8 mouse cellular contexts compared by ENCODE assay signal in genomic region chr9:66305121-66306112, GRCm38 (mm10). TPM values are rescaled to one million over a fixed set of nuclear protein-coding genes. Genes with fewer than 3 reads are reported as not detected.
DNase-seq lines count a peak whose midpoint lies in the region; ATAC-seq and TF ChIP-seq lines count a peak whose summit lies in the region.

No protein-coding gene starts in this region.

- 63% methylated on average over 25 of the region's 25 CpGs for WGBS in forebrain, embryonic 12.5 days
- WGBS in lung, adult 2 months = 28% methylated on average over 25 of the region's 25 CpGs

- H3K27ac ChIP-seq in CH12.LX (ENCODE audit: insufficient read depth, low read depth) = peak overlapping the region; percentile 95
- no peak overlapping the region for H3K27ac ChIP-seq in bone marrow macrophage, adult 2 months (ENCODE audit: insufficient read depth, low read depth, low read length)
- H3K27ac ChIP-seq in forebrain, embryonic 12.5 days = peak overlapping the region; percentile 42; the same call in 1 of the 2 replicates
- peak overlapping the region; percentile 94 for H3K27ac ChIP-seq in layer of hippocampus, adult 2 months

- no peak for TF ChIP-seq CTCF in CH12.LX (conservative IDR thresholded peaks at IDR 0.05 in 1 of 2, IDR thresholded peaks at IDR 0.05 in 1 of 2; ENCODE audit: low read depth in 2 of 2, low read length in 2 of 2)
- no peak for TF ChIP-seq CTCF in bone marrow macrophage, adult 2 months (IDR thresholded peaks at IDR 0.05; ENCODE audit: low read depth, low read length)
- no peak for TF ChIP-seq CTCF in layer of hippocampus, adult 2 months (conservative IDR thresholded peaks at IDR 0.05)
- TF ChIP-seq CTCF in lung, adult 2 months (IDR thresholded peaks at IDR 0.05; ENCODE audit: insufficient read depth, low read length) = no peak

- TF ChIP-seq POLR2A in CH12.LX (IDR thresholded peaks at IDR 0.05; ENCODE audit: low read depth, low read length) = peak; percentile 62
- TF ChIP-seq POLR2A in bone marrow macrophage, adult 2 months (IDR thresholded peaks at IDR 0.05; ENCODE audit: borderline replicate concordance, low read depth, low read length) = no peak
- TF ChIP-seq POLR2A in lung, adult 2 months (IDR thresholded peaks at IDR 0.05; ENCODE audit: borderline replicate concordance, extremely low read depth, low read depth, low read length) = no peak

- H3K9me3 ChIP-seq in CH12.LX (replicated peaks; ENCODE audit: low read length) = peaks cover 3% of the 10 kb centered on the region
- H3K9me3 ChIP-seq in forebrain, embryonic 12.5 days = no peaks in the 10 kb centered on the region

- in situ Hi-C loops in CH12.LX (cut with MboI; ENCODE audit: low pct_ligation_motif_present, low pct_unique_long_range_greater_than_20kb, low sequenced_read_pairs) = loop anchor here (5.0 kb wide), 1 partner anchor 37 kb away; no protein-coding TSS in a partner anchor

- DNase-seq in CH12.LX (ENCODE audit: extremely low read depth) = peak; percentile 88
- DNase-seq in heart, postnatal 14 days = peak; percentile 13 to 24
- peak; percentile 75 to 82 for DNase-seq in layer of hippocampus, adult 2 months (ENCODE audit: low spot score in 2 of 2)
- DNase-seq in lung, adult 2 months = peak; percentile 41
- DNase-seq in right cerebral cortex, adult 18-20 months = peak; percentile 92
- no peak for DNase-seq in urinary bladder, adult 2 months (ENCODE audit: low spot score)

- dilution Hi-C loops in CH12.LX (cut with MboI; ENCODE audit: extremely low pct_ligation_motif_present, extremely low pct_unique_long_range_greater_than_20kb, low sequenced_read_pairs) = no loop called here

- H3K4me1 ChIP-seq in CH12.LX (ENCODE audit: control insufficient read depth in 1 of 2, insufficient read depth in 2 of 2) = peaks cover 16 to 33% of the 10 kb centered on the region in 2 experiments
- peaks cover 3% of the 10 kb centered on the region for H3K4me1 ChIP-seq in bone marrow macrophage, adult 2 months (ENCODE audit: control insufficient read depth, insufficient read depth, low read length)
- peaks cover 9% of the 10 kb centered on the region for H3K4me1 ChIP-seq in forebrain, embryonic 12.5 days
- H3K4me1 ChIP-seq in lung, adult 2 months (ENCODE audit: control insufficient read depth, insufficient read depth, low read length) = no peaks in the 10 kb centered on the region; the same call in 1 of the 2 replicates

- no peaks in the 10 kb centered on the region for H3K79me2 ChIP-seq in CH12.LX (replicated peaks; ENCODE audit: control insufficient read depth, extremely low read depth, insufficient read depth, poor library complexity, severe bottlenecking)

- intact Hi-C loops in heart, postnatal 14 days (cut with DNase I) = no loop called here

- ATAC-seq in forebrain, embryonic 12.5 days (ENCODE audit: low FRiP score) = no peak

- peak overlapping the region; percentile 41 for H3K4me2 ChIP-seq in CH12.LX (ENCODE audit: insufficient read depth, low read depth, poor library complexity, severe bottlenecking)
- peak overlapping the region; percentile 35 for H3K4me2 ChIP-seq in forebrain, embryonic 12.5 days

- TF ChIP-seq EP300 in CH12.LX (IDR thresholded peaks at IDR 0.05; ENCODE audit: low read length) = peak; percentile 89

- TF ChIP-seq RAD21 in CH12.LX (IDR thresholded peaks at IDR 0.05; ENCODE audit: low read depth, low read length) = no peak; the same call in none of the 2 replicates

- peak overlapping the region; percentile 82 for H3K9ac ChIP-seq in CH12.LX (ENCODE audit: insufficient read depth, low read depth)
- no peak overlapping the region; the same call in 1 of the 2 replicates for H3K9ac ChIP-seq in forebrain, embryonic 12.5 days

- no peaks in the 10 kb centered on the region for H3K27me3 ChIP-seq in CH12.LX (replicated peaks)
- no peaks in the 10 kb centered on the region for H3K27me3 ChIP-seq in forebrain, embryonic 12.5 days

- H3K4me3 ChIP-seq in CH12.LX (replicated peaks in 1 of 3; ENCODE audit: low read depth in 2 of 3, low read length in 2 of 3, poor library complexity in 1 of 3) = peak overlapping the region; percentile 59 to 62 (median 62)
- peak overlapping the region; percentile 84 for H3K4me3 ChIP-seq in bone marrow macrophage, adult 2 months (ENCODE audit: insufficient read depth, low read length)
- no peak overlapping the region for H3K4me3 ChIP-seq in forebrain, embryonic 12.5 days (replicated peaks)
- peak overlapping the region; percentile 60 for H3K4me3 ChIP-seq in layer of hippocampus, adult 2 months
- peak overlapping the region; percentile 79 for H3K4me3 ChIP-seq in lung, adult 2 months (replicated peaks; ENCODE audit: extremely low read depth, low read depth, low read length)

- no peaks in the 10 kb centered on the region for H3K36me3 ChIP-seq in CH12.LX (replicated peaks in 1 of 2; ENCODE audit: control insufficient read depth in 1 of 2, insufficient read depth in 1 of 2, low read length in 1 of 2)
- H3K36me3 ChIP-seq in forebrain, embryonic 12.5 days (replicated peaks) = no peaks in the 10 kb centered on the region

TF ChIP-seq in CH12.LX, 34 proteins besides CTCF, POLR2A, EP300 and RAD21:
- TF ChIP-seq CHD1 (IDR thresholded peaks at IDR 0.05; ENCODE audit: low read depth, low read length) = peak; percentile 78
- no peak; the same call in 1 of the 2 replicates for TF ChIP-seq ELF1 (IDR thresholded peaks at IDR 0.05; ENCODE audit: low read depth, low read length)
- TF ChIP-seq TBP (conservative IDR thresholded peaks at IDR 0.05; ENCODE audit: low read depth, low read length) = peak; percentile 75
- 0 out of 2 replicates have a peak, but pooled peaks have one; percentile 41 for TF ChIP-seq MAFK (IDR thresholded peaks at IDR 0.05; ENCODE audit: insufficient replicate concordance, low read length)
- peak; percentile 71; the same call in 1 of the 2 replicates for TF ChIP-seq SIN3A (IDR thresholded peaks at IDR 0.05; ENCODE audit: low read length)
- no peak for TF ChIP-seq USF1 (IDR thresholded peaks at IDR 0.05; ENCODE audit: low read depth, low read length)
- no peak for TF ChIP-seq USF2 (conservative IDR thresholded peaks at IDR 0.05; ENCODE audit: low read depth, low read length)
- peak; percentile 45; the same call in 1 of the 2 replicates for TF ChIP-seq CHD2 (IDR thresholded peaks at IDR 0.05; ENCODE audit: low read length)
- 0 out of 2 replicates have a peak, but pooled peaks have one; percentile 7 for TF ChIP-seq KAT2A (IDR thresholded peaks at IDR 0.05; ENCODE audit: insufficient replicate concordance, low read length)
- TF ChIP-seq MYC (IDR thresholded peaks at IDR 0.05; ENCODE audit: low read depth, low read length) = peak; percentile 76; the same call in 1 of the 2 replicates
- no peak; the same call in 1 of the 2 replicates for TF ChIP-seq POLR2AphosphoS2 (IDR thresholded peaks at IDR 0.05; ENCODE audit: low read depth, low read length)
- no peak for TF ChIP-seq ZC3H11A (IDR thresholded peaks at IDR 0.05; ENCODE audit: low read depth, low read length)
- TF ChIP-seq JUND (conservative IDR thresholded peaks at IDR 0.05; ENCODE audit: low read depth, low read length) = no peak; the same call in 1 of the 2 replicates
- TF ChIP-seq MEF2A (IDR thresholded peaks at IDR 0.05; ENCODE audit: borderline replicate concordance, low read depth, low read length) = peak; percentile 73
- TF ChIP-seq NELFE (IDR thresholded peaks at IDR 0.05; ENCODE audit: low read depth, low read length) = peak; percentile 67
- TF ChIP-seq ETS1 (conservative IDR thresholded peaks at IDR 0.05; ENCODE audit: low read depth, low read length) = peak; percentile 92
- peak; percentile 94 for TF ChIP-seq IRF4 (IDR thresholded peaks at IDR 0.05; ENCODE audit: low read depth, low read length)
- peak; percentile 72; the same call in 1 of the 2 replicates for TF ChIP-seq ZMIZ1 (IDR thresholded peaks at IDR 0.05; ENCODE audit: low read depth, low read length)
- TF ChIP-seq MXI1 (IDR thresholded peaks at IDR 0.05; ENCODE audit: low read depth, low read length) = peak; percentile 65
- peak; percentile 23; the same call in 1 of the 2 replicates for TF ChIP-seq HCFC1 (IDR thresholded peaks at IDR 0.05; ENCODE audit: low read depth, low read length)
- peak; percentile 30; the same call in 1 of the 2 replicates for TF ChIP-seq JUN (IDR thresholded peaks at IDR 0.05; ENCODE audit: insufficient read depth, low read depth, low read length)
- TF ChIP-seq UBTF (IDR thresholded peaks at IDR 0.05; ENCODE audit: low read depth, low read length) = no peak
- no peak; the same call in none of the 2 replicates for TF ChIP-seq BHLHE40 (IDR thresholded peaks at IDR 0.05; ENCODE audit: low read depth, low read length)
- peak; percentile 87 for TF ChIP-seq MAZ (IDR thresholded peaks at IDR 0.05; ENCODE audit: low read depth, low read length)
- peak; percentile 80 for TF ChIP-seq TCF12 (IDR thresholded peaks at IDR 0.05; ENCODE audit: low read depth, low read length)

RNA-seq across cellular contexts. Expression of gene Herc1, which starts 44.8 kb away (rescaled TPM):
- total RNA-seq in CH12.LX (2012; rRNA removed) = 45.2 and 47.6 TPM in 2 replicates
- total RNA-seq in CH12.LX (2014; rRNA removed) = 32.9 and 33.2 TPM in 2 replicates
- polyA plus RNA-seq in CH12.LX (2012; ENCODE audit: insufficient read length, low read depth) = 35.4 and 42.1 TPM in 2 replicates
- polyA plus RNA-seq in bone marrow macrophage, adult 2 months (2012; ENCODE audit: insufficient read depth, insufficient read length, missing spikeins) = 37.4 and 45.5 TPM in 2 replicates
- polyA plus RNA-seq in forebrain, embryonic 12.5 days (2016; fragmentation: Nextera tagmentation; extraction: Ambion mirVana) = 50.9 and 54.9 TPM in 2 replicates
- total RNA-seq in heart, postnatal 14 days (2021) = 10 to 100 TPM; 44.1 to 48.3 TPM
- total RNA-seq in layer of hippocampus, adult 2 months (2021) = 100 to 1,000 TPM; 108 to 119 TPM
- polyA plus RNA-seq in lung, adult 2 months (2012; rRNA removed) = 11.4 and 15.7 TPM in 2 replicates
- 19.9 and 20.9 TPM in 2 replicates for polyA plus RNA-seq in urinary bladder, adult 2 months (2012; rRNA removed)
